In genomic region chr15:101277351-101277899, GRCm38 (mm10) we compare ENCODE assay signal across 9 mouse cellular contexts. TPM values are rescaled to one million over a fixed set of nuclear protein-coding genes. Genes with fewer than 3 reads are reported as not detected.
A peak's percentile ranks its signal among the peaks of the same experiment; 100 is the strongest.
DNase-seq lines count a peak whose midpoint lies in the region; ATAC-seq and TF ChIP-seq lines count a peak whose summit lies in the region.
"Had no signal": no experiment of that assay in that cellular context is flagged by ENCODE, and none has a peak within 500 bp of the region (broad histone marks: within the 10 kb centered on the region; RNA-seq: fewer than 3 reads in every experiment).

No protein-coding gene starts in this region.

- peaks cover 8% of the 10 kb centered on the region for H3K4me1 ChIP-seq in lung, embryonic 16.5 days (replicated peaks; ENCODE audit: control insufficient read depth, insufficient read depth, low read length)
- H3K4me1 ChIP-seq in embryonic facial prominence, embryonic 14.5 days (ENCODE audit: control insufficient read depth, insufficient read depth, low read length), result peaks cover 3% of the 10 kb centered on the region; the same call in 1 of the 2 replicates
- H3K4me1 ChIP-seq in neural tube, embryonic 15.5 days, result peaks cover 23% of the 10 kb centered on the region
- no peaks in the 10 kb centered on the region for H3K4me1 ChIP-seq in cerebellum, adult 2 months (ENCODE audit: control insufficient read depth, insufficient read depth, low read length)
- H3K4me1 ChIP-seq in liver, postnatal 0 days (ENCODE audit: insufficient read depth), result no peaks in the 10 kb centered on the region

- no peak overlapping the region for H3K27ac ChIP-seq in lung, embryonic 16.5 days (ENCODE audit: low read length)
- H3K27ac ChIP-seq in embryonic facial prominence, embryonic 14.5 days (replicated peaks; ENCODE audit: low read depth, low read length), result no peak overlapping the region; the same call in 1 of the 2 replicates
- H3K27ac ChIP-seq in neural tube, embryonic 15.5 days (replicated peaks), result peak overlapping the region; percentile 68
- no peak overlapping the region for H3K27ac ChIP-seq in cerebellum, adult 2 months (ENCODE audit: insufficient read depth, low read length)
- no peak overlapping the region for H3K27ac ChIP-seq in liver, postnatal 0 days (ENCODE audit: low read depth)

- no peak for TF ChIP-seq EP300 in liver, postnatal 0 days (IDR thresholded peaks at IDR 0.05; ENCODE audit: low read depth)

- no peaks in the 10 kb centered on the region for H3K9me3 ChIP-seq in lung, embryonic 16.5 days (ENCODE audit: control insufficient read depth, low read length)
- H3K9me3 ChIP-seq in embryonic facial prominence, embryonic 14.5 days (ENCODE audit: control insufficient read depth, low read length), result no peaks in the 10 kb centered on the region
- no peaks in the 10 kb centered on the region for H3K9me3 ChIP-seq in neural tube, embryonic 15.5 days (replicated peaks)
- H3K9me3 ChIP-seq in liver, postnatal 0 days (ENCODE audit: low read length), result no peaks in the 10 kb centered on the region

- whole genome bisulfite sequencing in lung, embryonic 16.5 days, result 46% methylated on average over 11 of the region's 11 CpGs
- WGBS in embryonic facial prominence, embryonic 14.5 days, result 25% methylated on average over 11 of the region's 11 CpGs
- WGBS in neural tube, embryonic 15.5 days, result 25% methylated on average over 11 of the region's 11 CpGs
- 38% methylated on average over 11 of the region's 11 CpGs for WGBS in cerebellum, adult 2 months
- 75% methylated on average over 11 of the region's 11 CpGs for WGBS in liver, postnatal 0 days (ENCODE audit: insufficient replicate concordance)

- peak overlapping the region; percentile 1; the same call in 1 of the 2 replicates for H3K9ac ChIP-seq in lung, embryonic 16.5 days (ENCODE audit: low read length)
- H3K9ac ChIP-seq in embryonic facial prominence, embryonic 14.5 days (ENCODE audit: low read depth, low read length), result no peak overlapping the region
- H3K9ac ChIP-seq in neural tube, embryonic 15.5 days (replicated peaks), result no peak overlapping the region
- H3K9ac ChIP-seq in liver, postnatal 0 days (replicated peaks), result no peak overlapping the region

- no peak for TF ChIP-seq CTCF in cerebellum, adult 2 months (IDR thresholded peaks at IDR 0.05; ENCODE audit: borderline replicate concordance, insufficient read depth, low read depth, low read length)
- TF ChIP-seq CTCF in liver, postnatal 0 days (IDR thresholded peaks at IDR 0.05; ENCODE audit: low read depth), result no peak

- peaks cover 12% of the 10 kb centered on the region for H3K36me3 ChIP-seq in lung, embryonic 16.5 days (ENCODE audit: control insufficient read depth, insufficient read depth, low read length)
- H3K36me3 ChIP-seq in embryonic facial prominence, embryonic 14.5 days (ENCODE audit: control insufficient read depth, insufficient read depth, low read length), result peaks cover 21% of the 10 kb centered on the region
- H3K36me3 ChIP-seq in neural tube, embryonic 15.5 days, result peaks cover 16% of the 10 kb centered on the region
- peaks cover 7% of the 10 kb centered on the region for H3K36me3 ChIP-seq in liver, postnatal 0 days (replicated peaks; ENCODE audit: insufficient read depth, low read length)

- no peak overlapping the region for H3K4me3 ChIP-seq in lung, embryonic 16.5 days (ENCODE audit: low read length)
- no peak overlapping the region for H3K4me3 ChIP-seq in embryonic facial prominence, embryonic 14.5 days (ENCODE audit: low read depth, low read length)
- H3K4me3 ChIP-seq in neural tube, embryonic 15.5 days (replicated peaks), result no peak overlapping the region
- H3K4me3 ChIP-seq in cerebellum, adult 2 months (replicated peaks; ENCODE audit: insufficient read depth, low read depth, low read length), result no peak overlapping the region
- no peak overlapping the region for H3K4me3 ChIP-seq in liver, postnatal 0 days (ENCODE audit: low read depth, low read length)

- H3K27me3 ChIP-seq in lung, embryonic 16.5 days (ENCODE audit: control insufficient read depth, insufficient read depth, low read depth, low read length), result no peaks in the 10 kb centered on the region
- no peaks in the 10 kb centered on the region for H3K27me3 ChIP-seq in embryonic facial prominence, embryonic 14.5 days (replicated peaks; ENCODE audit: control insufficient read depth, insufficient read depth, low read length)
- H3K27me3 ChIP-seq in neural tube, embryonic 15.5 days (replicated peaks), result no peaks in the 10 kb centered on the region
- no peaks in the 10 kb centered on the region for H3K27me3 ChIP-seq in cerebellum, adult 2 months (ENCODE audit: control insufficient read depth, insufficient read depth, low read length)
- H3K27me3 ChIP-seq in liver, postnatal 0 days (ENCODE audit: insufficient read depth, low read length), result no peaks in the 10 kb centered on the region

- no peak for TF ChIP-seq POLR2A in cerebellum, adult 2 months (IDR thresholded peaks at IDR 0.05; ENCODE audit: borderline replicate concordance, insufficient read depth, low read length)

- no peak for DNase-seq in lung, postnatal 36 days
- peak; percentile 57 for DNase-seq in embryonic facial prominence, embryonic 14.5 days (ENCODE audit: low spot score)
- DNase-seq in layer of hippocampus, adult 8-10 months (ENCODE audit: low spot score in 2 of 2), result peak; percentile 69
- DNase-seq in cerebellum, adult 2 months, result no peak
- DNase-seq in adrenal gland, postnatal 25 days, result no peak
- no peak for DNase-seq in liver, postnatal 0 days
- DNase-seq: kidney, postnatal 14 days had no signal

- ATAC-seq in lung, embryonic 16.5 days (ENCODE audit: low read depth), result no peak
- ATAC-seq in embryonic facial prominence, embryonic 14.5 days (ENCODE audit: low read depth), result peak; percentile 34; the same call in 1 of the 2 replicates
- peak; percentile 58; the same call in 1 of the 2 replicates for ATAC-seq in neural tube, embryonic 15.5 days (ENCODE audit: low FRiP score)
- ATAC-seq in liver, postnatal 0 days, result no peak

- no peak overlapping the region for H3K4me2 ChIP-seq in lung, embryonic 16.5 days (ENCODE audit: low read depth, low read length)
- H3K4me2 ChIP-seq in embryonic facial prominence, embryonic 14.5 days (ENCODE audit: low read depth, low read length), result no peak overlapping the region
- H3K4me2 ChIP-seq in neural tube, embryonic 15.5 days, result no peak overlapping the region
- H3K4me2 ChIP-seq in liver, postnatal 0 days (ENCODE audit: low read depth, low read length), result no peak overlapping the region

RNA-seq across cellular contexts. Expression of gene Atg101, which starts 6.6 kb away (rescaled TPM):
- polyA plus RNA-seq in lung, embryonic 16.5 days (2015; fragmentation: Nextera tagmentation; extraction: Ambion mirVana), result 75.0 and 82.4 TPM in 2 replicates
- 49.9 and 62.0 TPM in 2 replicates for polyA plus RNA-seq in embryonic facial prominence, embryonic 14.5 days (2014; fragmentation: Nextera tagmentation; extraction: Ambion mirVana)
- 10 to 100 TPM; 43.4 to 48.1 (median 46.1) TPM for total RNA-seq in layer of hippocampus, adult 8-10 months (2022)
- 77.2 TPM in 2 replicates for polyA plus RNA-seq in neural tube, embryonic 15.5 days (2015; fragmentation: Nextera tagmentation; extraction: Ambion mirVana)
- 46.8 and 49.6 TPM in 2 replicates for polyA plus RNA-seq in cerebellum, adult 2 months (2012; rRNA removed)
- total RNA-seq in adrenal gland, postnatal 25 days (2021), result 40.6 and 44.5 TPM in 2 replicates
- polyA plus RNA-seq in liver, postnatal 0 days (2015; fragmentation: Nextera tagmentation; extraction: Ambion mirVana), result 33.8 and 34.4 TPM in 2 replicates

RNA-seq across cellular contexts. Expression of gene 6030408B16Rik, which starts 15.6 kb away (rescaled TPM):
- polyA plus RNA-seq in lung, embryonic 16.5 days (2015; fragmentation: Nextera tagmentation; extraction: Ambion mirVana), result 57.2 and 59.7 TPM in 2 replicates
- polyA plus RNA-seq in embryonic facial prominence, embryonic 14.5 days (2014; fragmentation: Nextera tagmentation; extraction: Ambion mirVana), result 0.79 and 0.84 TPM in 2 replicates
- under 1 TPM in 3 of 4 experiments, not detected in 1; 0.26 to 0.55 (median 0.54) TPM for total RNA-seq in layer of hippocampus, adult 8-10 months (2022)
- polyA plus RNA-seq in neural tube, embryonic 15.5 days (2015; fragmentation: Nextera tagmentation; extraction: Ambion mirVana), result 0.44 and 0.63 TPM in 2 replicates
- 0.15 and 0.27 TPM in 2 replicates for polyA plus RNA-seq in cerebellum, adult 2 months (2012; rRNA removed)
- 0.27 TPM in 1 of 2 replicates, not detected in the other for total RNA-seq in adrenal gland, postnatal 25 days (2021)
- polyA plus RNA-seq in liver, postnatal 0 days (2015; fragmentation: Nextera tagmentation; extraction: Ambion mirVana), result 0.36 and 0.45 TPM in 2 replicates

RNA-seq across cellular contexts. Expression of gene Nr4a1, which starts 23.4 kb away (rescaled TPM):
- 10.8 and 11.5 TPM in 2 replicates for polyA plus RNA-seq in lung, embryonic 16.5 days (2015; fragmentation: Nextera tagmentation; extraction: Ambion mirVana)
- polyA plus RNA-seq in embryonic facial prominence, embryonic 14.5 days (2014; fragmentation: Nextera tagmentation; extraction: Ambion mirVana), result 11.5 and 12.4 TPM in 2 replicates
- 10 to 100 TPM; 50.3 to 89.6 (median 71.5) TPM for total RNA-seq in layer of hippocampus, adult 8-10 months (2022)
- polyA plus RNA-seq in neural tube, embryonic 15.5 days (2015; fragmentation: Nextera tagmentation; extraction: Ambion mirVana), result 7.9 and 10.6 TPM in 2 replicates
- 13.1 and 16.4 TPM in 2 replicates for polyA plus RNA-seq in cerebellum, adult 2 months (2012; rRNA removed)
- total RNA-seq in adrenal gland, postnatal 25 days (2021), result 98.7 and 131 TPM in 2 replicates
- 0.96 and 1.1 TPM in 2 replicates for polyA plus RNA-seq in liver, postnatal 0 days (2015; fragmentation: Nextera tagmentation; extraction: Ambion mirVana)

RNA-seq across cellular contexts. Expression of gene Grasp, which starts 53.4 kb away (rescaled TPM):
- 5.6 and 6.1 TPM in 2 replicates for polyA plus RNA-seq in lung, embryonic 16.5 days (2015; fragmentation: Nextera tagmentation; extraction: Ambion mirVana)
- polyA plus RNA-seq in embryonic facial prominence, embryonic 14.5 days (2014; fragmentation: Nextera tagmentation; extraction: Ambion mirVana), result 6.1 and 7.9 TPM in 2 replicates
- total RNA-seq in layer of hippocampus, adult 8-10 months (2022), result 10 to 100 TPM; 57.6 to 64.4 (median 61.9) TPM
- polyA plus RNA-seq in neural tube, embryonic 15.5 days (2015; fragmentation: Nextera tagmentation; extraction: Ambion mirVana), result 2.2 and 2.5 TPM in 2 replicates
- polyA plus RNA-seq in cerebellum, adult 2 months (2012; rRNA removed), result 5.0 and 5.3 TPM in 2 replicates
- total RNA-seq in adrenal gland, postnatal 25 days (2021), result 9.8 and 16.3 TPM in 2 replicates
- polyA plus RNA-seq in liver, postnatal 0 days (2015; fragmentation: Nextera tagmentation; extraction: Ambion mirVana), result 0.35 and 0.54 TPM in 2 replicates

Comparison
In these comparisons a context has a peak if more than half of its experiments do, and no peak if none do; other contexts are left out.
1. ATAC-seq: peak in embryonic facial prominence, embryonic 14.5 days (single experiment) and neural tube, embryonic 15.5 days (single experiment); none in lung, embryonic 16.5 days (single experiment) and liver, postnatal 0 days (single experiment).
2. DNase-seq: peak in embryonic facial prominence, embryonic 14.5 days (single experiment) and layer of hippocampus, adult 8-10 months (2 of 2); none in lung, postnatal 36 days (single experiment), cerebellum, adult 2 months (0 of 2), adrenal gland, postnatal 25 days (single experiment) and liver, postnatal 0 days (single experiment).
3. RNA of gene 6030408B16Rik, which starts 15.6 kb away (polyA plus RNA-seq): 57.2 to 59.7 TPM in lung, embryonic 16.5 days; 0.79 to 0.84 TPM in embryonic facial prominence, embryonic 14.5 days, 0.44 to 0.63 TPM in neural tube, embryonic 15.5 days, 0.36 to 0.45 TPM in liver, postnatal 0 days and 0.15 to 0.27 TPM in cerebellum, adult 2 months; every median in the first group is over 10 times any median in the second.